Mouse (Mus musculus) spleen, postnatal 14 days (tissue): ENCODE results near the gene Galm.

Source experiments
- DNase-seq, 2 experiments: peaks; one replicate each; pipeline ENCODE4 v3.0.0; 2021 to 2022; ENCODE audit warnings: low spot score in 2 of 2

Galm gene

DNA sequence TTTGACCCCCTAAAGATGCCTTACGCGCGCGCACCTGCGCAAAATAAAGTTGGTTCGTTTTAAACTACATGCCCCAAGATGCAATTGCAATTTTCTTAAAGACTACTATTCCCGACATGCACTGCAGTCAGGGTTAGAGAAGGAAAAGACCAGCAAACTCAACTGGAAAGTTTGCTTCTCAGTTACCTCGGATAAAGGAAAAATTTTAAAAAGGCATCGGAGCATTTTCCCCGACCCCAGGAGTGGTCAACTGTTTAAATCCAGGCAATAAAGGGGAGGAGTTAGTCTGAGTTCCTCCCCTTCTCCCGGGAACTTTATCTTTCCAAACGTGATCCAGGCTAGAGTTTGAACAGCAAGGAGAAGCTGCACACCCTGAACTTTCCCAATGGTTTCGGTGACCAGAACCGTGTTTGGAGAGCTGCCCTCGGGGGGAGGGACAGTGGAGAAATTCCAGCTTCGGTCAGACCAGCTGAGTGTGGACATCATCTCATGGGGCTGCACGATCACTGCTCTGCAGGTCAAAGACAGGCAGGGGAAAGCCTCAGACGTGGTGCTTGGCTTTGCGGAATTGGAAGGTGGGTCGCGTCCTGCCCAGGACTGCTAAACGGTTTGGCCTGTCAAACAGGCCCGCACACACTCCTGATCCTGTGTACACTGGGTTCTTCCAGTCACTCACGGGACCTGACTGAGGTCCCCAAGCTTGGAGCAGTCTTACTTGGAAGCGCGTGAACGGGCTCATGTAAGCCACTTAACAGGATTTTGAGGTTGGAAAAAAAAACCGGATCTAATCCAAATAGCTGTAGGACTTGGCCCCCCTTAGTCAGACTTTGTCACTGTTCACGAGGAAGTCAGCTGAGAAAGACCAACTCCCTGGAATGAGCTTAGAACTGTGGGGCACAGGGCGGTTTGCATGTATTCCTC is at the start of gene Galm:
Gene Galm, plus strand, starts transcription at position 141 of the 921 bp plus-strand sequence.
- DNase-seq: no peak

DNA sequence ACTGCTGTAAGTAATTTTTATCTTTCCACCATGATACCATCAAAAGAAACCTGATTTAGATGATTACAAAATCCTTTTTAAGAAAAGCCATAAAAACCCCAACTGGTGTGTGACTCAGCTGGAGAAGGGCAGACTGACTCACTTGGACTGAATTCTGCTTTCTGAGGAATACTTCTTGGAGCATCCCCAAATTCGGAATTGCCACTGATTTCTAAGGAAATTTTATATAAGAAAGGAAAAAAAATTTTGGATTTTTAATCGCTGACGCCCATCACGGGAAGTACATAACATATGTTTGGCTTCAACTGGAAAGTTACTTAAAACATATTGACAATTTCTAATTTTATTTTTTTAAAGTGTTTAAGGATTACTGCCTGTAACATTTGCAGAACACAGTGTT is 48.5 kb upstream of the Galm start:
- DNase-seq: no peak

GRCm38 (mm10) chr17:80083223-80083622 is 44.0 kb upstream of the Galm start:
- DNase-seq: no peak

DNA sequence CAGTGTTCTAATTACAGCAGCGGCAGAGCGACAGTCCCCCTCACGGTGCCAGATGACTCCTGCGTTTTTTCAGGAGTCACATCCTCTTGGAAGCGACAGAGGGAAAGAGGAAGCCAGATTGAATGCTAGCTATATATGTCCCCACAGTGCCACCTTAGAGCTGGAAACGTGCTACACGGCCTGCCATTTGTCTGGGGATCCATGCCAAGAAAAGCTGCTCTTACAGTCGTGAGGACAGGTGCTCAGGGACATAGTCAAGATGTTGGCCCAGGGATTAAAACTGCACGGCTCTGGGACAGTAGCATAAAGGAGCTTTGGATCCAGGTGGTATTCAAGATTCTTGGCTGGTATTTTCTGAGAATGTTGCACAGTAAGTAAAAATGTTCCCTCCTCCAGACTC is 42.8 kb upstream of the Galm start:
- DNase-seq: no peak

- no peak for DNase-seq
These were observed 40.7 kb upstream of the Galm start for GRCm38 (mm10) chr17:80086591-80086990.

DNA sequence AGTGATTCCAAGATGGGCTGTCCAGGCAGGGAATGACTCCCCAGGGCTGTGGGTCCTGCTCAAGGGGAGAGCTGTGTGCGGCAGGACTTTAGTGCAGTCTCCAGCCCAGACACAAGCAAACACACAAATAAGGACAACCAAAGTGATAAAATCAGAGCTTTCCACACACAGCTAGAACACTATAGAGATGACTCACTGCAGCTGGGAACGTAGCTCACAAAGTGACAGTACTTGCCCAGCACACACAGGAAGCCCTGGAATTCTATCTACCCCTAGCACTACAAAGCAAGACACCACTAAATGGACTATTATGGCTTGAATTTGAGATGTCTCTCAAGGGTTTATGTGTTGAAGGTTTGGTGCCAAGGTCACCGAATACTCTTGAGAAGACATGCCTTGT is 39.1 kb upstream of the Galm start:
- DNase-seq: no peak

GRCm38 (mm10) chr17:80090551-80090950 is 36.7 kb upstream of the Galm start:
- no peak for DNase-seq

GRCm38 (mm10) chr17:80091879-80092549 is 35.3 kb upstream of the Galm start:
- no peak for DNase-seq

GRCm38 (mm10) chr17:80095254-80095899 is 31.9 kb upstream of the Galm start:
- DNase-seq: no peak

GRCm38 (mm10) chr17:80096043-80096719 is 31.1 kb upstream of the Galm start:
- no peak for DNase-seq

DNA sequence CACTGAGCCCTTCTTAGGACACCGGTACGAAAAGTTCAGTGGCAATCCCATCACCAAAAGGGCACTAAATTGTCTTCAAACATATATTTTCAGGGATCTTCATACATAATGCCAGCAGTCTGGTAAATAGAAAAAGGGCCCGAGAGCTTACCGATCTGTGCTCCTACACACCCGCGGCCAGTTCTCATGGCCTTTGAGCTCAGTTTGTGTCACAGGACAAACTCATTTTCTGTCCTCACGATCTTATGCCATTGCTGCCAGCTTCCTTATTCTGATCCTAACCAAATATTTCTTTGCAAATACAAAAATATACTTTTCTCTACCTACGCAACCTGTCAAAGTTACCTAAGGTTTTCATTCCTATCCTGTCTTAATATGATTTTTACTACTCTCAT is 30.6 kb upstream of the Galm start:
- DNase-seq: no peak

- no peak for DNase-seq
These were observed 30.1 kb upstream of the Galm start for GRCm38 (mm10) chr17:80097221-80097620.

DNA sequence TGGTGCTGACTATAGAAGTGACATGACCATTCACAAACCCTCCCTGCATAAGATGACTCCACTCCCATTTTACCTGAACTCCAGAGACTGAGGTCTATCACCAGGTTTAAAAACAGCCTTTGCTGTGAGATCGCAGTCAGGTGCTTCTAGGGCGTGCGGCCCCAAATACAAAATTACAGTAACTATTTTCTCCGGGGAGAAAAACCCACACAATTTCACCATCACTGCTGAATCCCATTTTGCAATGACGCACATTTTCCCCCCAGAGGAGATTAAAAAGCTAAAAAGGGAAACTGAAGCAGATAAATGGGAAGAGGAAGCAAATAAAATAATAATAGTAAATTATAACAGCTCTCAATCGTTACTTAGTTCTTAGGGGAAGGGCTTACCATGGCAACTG is 27.4 kb upstream of the Galm start:
- no peak for DNase-seq

DNA sequence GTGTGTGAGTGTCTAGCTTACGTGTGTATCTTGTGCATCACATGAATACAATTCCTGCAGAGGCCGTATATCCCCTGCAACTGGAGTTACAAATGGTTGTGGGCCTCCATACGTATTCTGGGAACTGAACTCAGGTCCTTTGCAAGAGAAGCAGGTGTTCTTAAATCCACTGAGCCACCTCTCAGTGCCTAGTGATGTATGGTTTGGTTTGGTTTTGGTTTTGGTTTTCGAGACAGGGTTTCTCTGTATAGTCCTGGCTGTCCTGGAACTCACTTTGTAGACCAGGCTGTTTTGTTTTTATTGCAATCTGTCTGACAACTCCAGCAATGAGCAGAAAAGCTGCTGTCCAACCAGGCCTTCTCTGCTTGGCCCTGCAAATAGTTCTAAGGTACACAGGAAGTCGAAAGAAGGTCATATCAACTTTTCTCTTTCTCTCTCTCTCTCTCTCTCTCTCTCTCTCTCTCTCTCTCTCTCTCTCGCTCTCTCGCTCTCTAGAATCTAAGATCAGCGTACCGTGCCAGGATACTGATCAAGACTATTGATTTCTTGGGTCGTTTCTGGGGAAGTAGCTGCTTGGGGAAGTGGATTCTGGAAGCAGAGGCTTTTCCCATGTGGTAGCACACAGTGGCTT is 21.8 kb upstream of the Galm start:
- DNase-seq: no peak

DNA sequence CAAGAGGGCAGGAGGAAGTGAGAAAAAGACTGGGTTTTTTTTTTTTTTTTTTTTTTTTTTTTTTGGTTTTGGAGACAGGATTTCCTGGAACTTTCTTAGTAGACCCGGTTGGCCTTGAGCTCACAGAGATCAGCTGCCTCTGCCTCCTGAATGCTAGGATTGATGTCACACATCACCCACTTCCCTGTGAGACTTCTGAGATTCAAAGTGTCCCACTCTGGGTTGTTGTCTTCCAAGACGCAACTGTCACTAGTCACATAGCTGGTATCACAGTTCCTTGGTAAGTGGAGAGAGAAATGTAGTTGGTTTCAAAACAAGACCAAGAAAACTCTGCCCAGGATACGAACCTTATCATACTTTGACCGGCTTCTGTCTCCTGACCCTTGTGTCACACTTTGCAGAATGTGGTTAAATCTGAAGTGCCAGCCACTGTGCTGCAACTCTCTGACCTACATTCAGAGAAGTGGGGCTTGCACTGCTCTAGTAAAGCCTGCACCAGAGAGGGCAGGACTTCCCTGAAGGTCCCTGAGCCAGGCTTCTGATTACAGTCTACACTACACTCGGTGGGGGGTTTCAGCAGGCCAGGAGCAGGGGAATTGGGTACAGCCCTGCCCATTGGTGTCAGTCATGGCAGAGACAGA is 14.5 kb upstream of the Galm start:
- no peak for DNase-seq

DNA sequence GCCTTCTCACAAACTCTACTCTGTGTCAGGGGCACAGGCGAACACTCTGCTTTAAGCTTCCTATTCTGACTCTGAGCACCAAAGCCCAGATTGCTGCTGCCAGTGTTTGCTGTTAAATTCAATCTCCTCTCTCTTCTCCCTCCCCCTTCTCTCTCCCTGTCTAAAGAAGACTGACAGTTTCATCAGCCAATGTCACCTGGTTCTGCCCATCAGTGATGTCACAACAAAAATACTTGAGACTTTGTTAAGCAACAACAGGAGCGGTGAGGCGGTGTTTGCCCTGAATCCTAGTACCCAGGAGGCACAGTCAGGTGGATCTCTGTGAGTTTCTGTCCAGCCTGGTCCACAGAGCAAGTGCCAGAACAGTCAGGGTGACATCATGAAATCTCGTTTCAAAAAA is 13.8 kb upstream of the Galm start:
- DNase-seq: no peak

- no peak for DNase-seq
These were observed 6.9 kb upstream of the Galm start for GRCm38 (mm10) chr17:80120396-80120795.

DNA sequence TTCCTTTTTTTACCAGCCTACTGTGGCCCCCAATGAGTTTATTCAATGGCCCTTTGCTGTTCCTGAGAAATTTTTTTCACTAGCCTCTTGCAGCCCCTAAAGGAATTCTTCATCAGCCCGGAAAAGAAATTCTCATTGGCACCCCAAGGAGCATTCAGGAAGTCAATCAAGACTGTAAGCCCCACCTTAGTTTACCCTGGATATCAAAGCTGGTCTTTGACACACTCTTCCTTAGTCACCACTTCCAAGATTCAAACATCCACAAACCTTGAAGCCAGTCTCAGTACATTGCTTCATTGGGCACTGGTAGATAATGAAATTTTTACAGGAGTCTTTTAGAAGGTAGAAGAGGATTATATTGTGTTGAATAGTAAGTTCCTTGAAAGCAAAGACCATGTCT is 5.4 kb upstream of the Galm start:
- DNase-seq: no peak

DNA sequence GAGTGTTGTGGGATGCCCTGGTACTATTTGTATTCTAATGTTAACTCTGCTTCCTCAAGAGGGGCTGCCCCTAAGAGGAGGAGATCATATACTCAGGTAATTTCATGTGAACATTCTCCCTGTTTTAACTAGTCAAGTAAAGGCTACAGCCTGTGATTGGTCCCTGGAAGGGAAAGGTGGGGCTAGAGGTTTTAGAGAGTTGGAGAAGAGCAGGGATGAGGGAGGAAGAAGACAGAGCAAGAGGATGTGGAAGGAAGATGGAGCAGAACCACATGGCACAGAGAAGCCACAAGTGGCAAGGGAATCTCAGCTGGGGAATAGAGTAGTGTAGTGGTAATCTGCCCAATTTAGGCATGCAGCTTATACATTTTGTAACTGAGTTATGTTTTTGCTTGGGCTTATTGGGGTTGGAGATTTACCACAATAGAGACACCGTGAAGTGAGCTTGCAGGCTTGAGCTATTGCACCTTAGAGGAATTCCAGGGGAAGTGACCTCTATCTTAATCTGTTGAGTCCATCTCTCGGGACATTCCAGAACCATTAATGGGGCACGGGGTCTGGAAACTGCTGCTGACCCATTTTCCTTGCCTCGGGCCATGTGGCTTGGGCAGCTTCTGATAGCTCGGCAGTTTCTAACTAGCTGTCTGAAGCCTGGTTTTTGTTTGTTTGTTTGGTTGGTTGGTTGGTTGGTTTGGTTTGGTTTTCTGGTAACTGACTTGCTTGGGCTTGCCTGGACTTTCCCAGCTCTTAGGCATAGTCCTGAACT is 2.1 kb upstream of the Galm start:
- no peak for DNase-seq

GRCm38 (mm10) chr17:80126166-80126565 is 1.1 kb upstream of the Galm start:
- DNase-seq: no peak
